Mouse (Mus musculus) G1E (cell line): ENCODE measurements around the gene Dcp1a. TPM values are rescaled to one million over a fixed set of nuclear protein-coding genes. Genes with fewer than 3 reads are reported as not detected.

Experiments
- ATAC-seq: 2 replicates; pipeline ENCODE4 v1.8.0; 2016; ENCODE audit warnings: mild to moderate bottlenecking; ENCODE audit not compliant: insufficient number of reproducible peaks, poor library complexity, low FRiP score, severe bottlenecking; ENCODE audit errors: extremely low read depth
- DNase-seq: peaks from one replicate; pipeline ENCODE4 v3.0.0; 2012; ENCODE audit warnings: low spot score
- H3K27me3 ChIP-seq: 2 replicates; pipeline ENCODE4 v1.6.1; 2012; ENCODE audit warnings: mild to moderate bottlenecking, low read length, inconsistent platforms; ENCODE audit not compliant: insufficient read depth
- H3K36me3 ChIP-seq: replicated peaks from 2 replicates; pipeline ENCODE3; 2012; ENCODE audit warnings: mild to moderate bottlenecking, inconsistent platforms
- H3K4me1 ChIP-seq: 2 replicates; pipeline ENCODE4 v1.6.1; 2012; ENCODE audit warnings: low read depth, low read length, inconsistent platforms, mixed read lengths; ENCODE audit not compliant: insufficient read depth
- H3K4me3 ChIP-seq: 2 replicates; pipeline ENCODE4 v1.5.1; 2012; ENCODE audit warnings: low read depth, mild to moderate bottlenecking, inconsistent platforms, low read length, moderate library complexity, mixed read lengths
- H3K9me3 ChIP-seq: replicated peaks from 2 replicates; pipeline ENCODE4 v1.6.1; 2012; ENCODE audit warnings: inconsistent platforms
- CTCF ChIP-seq: IDR thresholded peaks from 2 replicates; pipeline ENCODE4 v1.5.1; 2012; ENCODE audit warnings: low read depth, low read length, inconsistent platforms, mixed read lengths
- GATA1 ChIP-seq: IDR thresholded peaks from 2 replicates; pipeline ENCODE4 v1.6.1; 2012; ENCODE audit warnings: borderline replicate concordance, low read length, inconsistent platforms, mixed read lengths
- GATA2 ChIP-seq: IDR thresholded peaks from 2 replicates; pipeline ENCODE4 v1.6.1; 2012; ENCODE audit warnings: low read depth, low read length, inconsistent platforms, borderline replicate concordance
- POLR2AphosphoS5 ChIP-seq: IDR thresholded peaks from 2 replicates; pipeline ENCODE4 v1.6.1; 2012; ENCODE audit warnings: low read depth, low read length, inconsistent platforms; ENCODE audit not compliant: insufficient replicate concordance
- TAL1 ChIP-seq: conservative IDR thresholded peaks from 2 replicates; pipeline ENCODE4 v1.6.1; 2012; ENCODE audit warnings: low read depth, low read length, inconsistent platforms, mixed read lengths
- polyA plus RNA-seq: library from polyadenylated mRNA; stranded (reverse); fragments of >175 nt; gene quantifications from 2 replicates; pipeline ENCODE4 v1.2.3, GENCODE M21; 2012
- total RNA-seq, 2 experiments: library from RNA; stranded (forward) in 1 of 2; stranded (reverse) in 1 of 2; fragments of 200-1000 nt in 1 of 2; fragments of >200 nt in 1 of 2; fragmentation: Nextera tagmentation in 1 of 2; gene quantifications; 2 replicates each; pipeline ENCODE4 v1.2.3; 2014 to 2017

Dcp1a gene
- total and polyA plus RNA-seq, 3 experiments: 30.5 to 73.2 (median 43.2) TPM

DNA sequence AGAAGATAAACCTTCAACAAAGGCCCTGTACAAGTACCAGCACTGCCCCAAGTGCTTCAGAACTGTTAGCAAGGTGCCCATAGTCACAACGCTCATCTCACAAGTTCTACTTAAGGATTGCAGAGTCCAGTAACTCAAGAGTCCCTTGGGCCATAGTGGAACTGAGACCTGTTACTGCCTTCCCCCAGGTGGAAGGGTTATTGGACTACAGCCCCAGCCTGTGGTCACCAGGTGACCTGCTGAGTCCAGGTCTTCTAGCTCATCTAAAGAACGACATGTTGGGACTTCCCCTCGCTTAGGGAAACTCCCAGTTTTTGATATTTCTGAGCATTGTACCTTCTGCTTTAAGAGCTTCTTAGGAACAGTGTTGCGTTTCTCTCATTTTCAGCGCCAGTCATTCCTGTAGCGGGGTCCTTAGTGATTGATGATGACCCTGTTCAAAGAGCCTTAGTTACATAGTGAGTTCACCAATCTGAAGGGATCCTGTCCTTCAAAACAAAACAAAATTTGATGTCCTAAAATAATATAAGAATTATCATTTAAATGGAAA lies 31.0 kb downstream of the Dcp1a start:
- DNase-seq: no peak
- Histone ChIP-seq H3K4me1 (no peaks in the 10 kb centered on the region), H3K9me3 (no peaks in the 10 kb centered on the region), H3K27me3 (no peaks in the 10 kb centered on the region), H3K36me3 (peaks cover 87% of the 10 kb centered on the region), H3K4me3 (no peak overlapping the region)
- TF ChIP-seq TAL1 (no peak), GATA1 (no peak), GATA2 (no peak), CTCF (no peak), POLR2AphosphoS5 (no peak)
- ATAC-seq: no peak

DNA sequence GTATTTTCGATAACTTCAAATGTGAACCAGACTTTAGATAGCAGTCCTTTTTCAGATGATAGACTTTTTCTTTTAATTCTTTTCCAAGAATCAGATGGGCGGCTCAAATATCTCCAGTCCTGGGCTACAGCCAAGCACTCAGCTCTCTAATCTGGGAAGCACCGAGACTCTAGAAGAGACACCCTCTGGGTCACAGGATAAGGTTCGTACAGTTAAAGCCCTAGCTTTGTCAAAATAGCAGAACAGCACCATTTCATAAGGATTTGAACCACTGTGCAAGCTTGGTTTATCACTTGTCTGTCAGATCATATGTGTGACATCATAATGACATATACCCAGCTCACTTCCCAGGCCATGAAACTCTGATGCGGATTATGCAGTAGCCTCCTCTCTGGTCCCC lies 33.6 kb downstream of the Dcp1a start:
- no peaks in the 10 kb centered on the region for H3K27me3 ChIP-seq
- no peaks in the 10 kb centered on the region for H3K4me1 ChIP-seq
- no peak overlapping the region for H3K4me3 ChIP-seq
- H3K36me3 ChIP-seq: peaks cover 83% of the 10 kb centered on the region
- no peak for ATAC-seq
- no peak for DNase-seq
- TF ChIP-seq POLR2AphosphoS5: no peak
- no peak for TF ChIP-seq TAL1
- no peak for TF ChIP-seq GATA1
- no peak for TF ChIP-seq GATA2
- TF ChIP-seq CTCF: no peak
- H3K9me3 ChIP-seq: no peaks in the 10 kb centered on the region

DNA sequence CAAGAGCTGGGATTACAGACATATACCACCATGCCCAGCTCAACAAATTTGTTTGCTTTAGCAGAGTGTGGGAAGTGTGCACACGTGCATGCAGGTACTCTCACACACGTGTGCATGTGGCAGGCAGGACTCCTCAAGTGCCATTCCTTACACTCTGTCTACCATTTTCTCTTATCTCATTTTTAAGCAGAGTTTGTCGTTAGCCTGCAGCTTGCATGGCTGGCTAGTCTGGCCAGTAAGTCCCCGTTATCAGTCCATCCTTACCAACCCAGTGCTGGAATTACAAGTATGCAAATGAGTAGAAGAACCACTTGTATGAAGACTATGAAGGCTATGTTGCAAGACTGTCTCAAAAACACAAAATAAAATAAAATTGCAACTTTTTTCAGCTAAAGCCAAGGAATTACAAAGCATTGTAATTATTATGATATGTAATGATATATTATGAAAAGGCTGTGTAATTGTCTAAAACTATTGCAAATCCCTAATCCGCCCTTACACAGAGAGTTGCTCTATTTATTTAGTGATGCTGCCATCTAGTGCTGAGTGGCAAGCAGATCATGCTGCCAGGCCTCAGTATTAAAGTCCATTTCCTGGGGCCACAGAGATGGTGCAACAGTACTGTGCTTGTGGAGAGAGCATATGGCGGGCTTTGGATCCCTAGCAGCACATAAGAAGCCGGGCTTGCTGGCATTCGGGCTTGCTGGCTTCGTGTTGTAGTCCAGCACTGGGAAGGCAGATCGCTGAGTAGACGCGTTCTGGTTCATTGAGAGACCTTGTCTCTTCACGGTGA lies 36.8 kb downstream of the Dcp1a start:
- no peaks in the 10 kb centered on the region for H3K27me3 ChIP-seq
- peaks cover 88% of the 10 kb centered on the region for H3K36me3 ChIP-seq
- DNase-seq: no peak
- H3K4me1 ChIP-seq: 0 out of 2 replicates have a peak, but pooled peaks cover 2% of the 10 kb centered on the region
- H3K9me3 ChIP-seq: no peaks in the 10 kb centered on the region
- ATAC-seq: no peak
- TF ChIP-seq POLR2AphosphoS5: no peak
- no peak for TF ChIP-seq GATA1
- TF ChIP-seq GATA2: no peak
- no peak for TF ChIP-seq CTCF
- no peak for TF ChIP-seq TAL1
- H3K4me3 ChIP-seq: no peak overlapping the region

DNA sequence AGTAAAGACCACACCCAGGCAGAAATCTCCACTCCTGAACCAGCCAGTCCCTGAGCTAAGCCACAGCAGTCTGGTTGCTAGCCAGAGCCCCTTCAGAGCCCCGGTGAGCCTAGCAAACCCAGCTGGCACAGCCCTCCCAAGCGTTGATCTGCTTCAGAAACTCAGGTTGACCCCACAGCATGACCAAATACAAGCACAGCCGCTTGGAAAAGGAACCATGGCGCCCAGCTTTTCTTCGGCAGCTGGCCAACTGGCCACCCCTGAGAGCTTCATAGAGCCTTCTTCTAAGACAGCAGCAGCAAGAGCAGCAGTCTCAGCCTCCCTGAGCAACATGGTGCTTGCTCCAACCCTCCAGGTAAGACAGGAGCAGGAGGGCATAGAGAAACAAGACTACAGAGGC lies 40.0 kb downstream of the Dcp1a start:
- Histone ChIP-seq H3K27me3 (no peaks in the 10 kb centered on the region), H3K36me3 (peaks cover 88% of the 10 kb centered on the region), H3K4me3 (no peak overlapping the region), H3K4me1 (0 out of 2 replicates have a peak, but pooled peaks cover 2% of the 10 kb centered on the region), H3K9me3 (no peaks in the 10 kb centered on the region)
- no peak for TF ChIP-seq CTCF
- TF ChIP-seq GATA2: no peak
- TF ChIP-seq POLR2AphosphoS5: no peak
- TF ChIP-seq GATA1: no peak
- no peak for TF ChIP-seq TAL1
- ATAC-seq (no peak), DNase-seq (no peak)

DNA sequence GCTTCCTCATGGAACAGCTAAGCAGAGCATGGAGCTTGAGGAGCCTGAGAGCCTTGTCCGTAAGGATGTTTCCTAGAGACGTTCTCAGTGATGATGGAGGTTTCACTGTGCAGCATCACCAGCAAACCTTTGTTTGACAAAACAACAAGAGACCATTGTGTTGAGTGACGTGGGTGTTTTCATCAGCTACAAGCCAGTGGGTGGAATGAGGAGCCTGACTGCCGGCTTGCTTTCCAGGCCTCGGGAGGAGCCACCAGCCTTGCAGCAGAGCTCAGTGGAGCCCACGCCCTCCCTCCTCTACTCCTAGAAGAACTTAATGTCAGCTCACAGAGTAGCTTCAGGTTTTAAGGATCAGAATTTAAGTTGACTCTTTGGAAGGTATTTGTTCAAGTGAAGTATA lies 44.0 kb downstream of the Dcp1a start:
- Histone ChIP-seq H3K27me3 (no peaks in the 10 kb centered on the region), H3K36me3 (peaks cover 96% of the 10 kb centered on the region), H3K4me1 (0 out of 2 replicates have a peak, but pooled peaks cover 2% of the 10 kb centered on the region), H3K9me3 (no peaks in the 10 kb centered on the region), H3K4me3 (no peak overlapping the region)
- no peak for DNase-seq
- TF ChIP-seq POLR2AphosphoS5 (no peak), GATA1 (no peak), TAL1 (no peak), CTCF (no peak), GATA2 (no peak)
- no peak for ATAC-seq

DNA sequence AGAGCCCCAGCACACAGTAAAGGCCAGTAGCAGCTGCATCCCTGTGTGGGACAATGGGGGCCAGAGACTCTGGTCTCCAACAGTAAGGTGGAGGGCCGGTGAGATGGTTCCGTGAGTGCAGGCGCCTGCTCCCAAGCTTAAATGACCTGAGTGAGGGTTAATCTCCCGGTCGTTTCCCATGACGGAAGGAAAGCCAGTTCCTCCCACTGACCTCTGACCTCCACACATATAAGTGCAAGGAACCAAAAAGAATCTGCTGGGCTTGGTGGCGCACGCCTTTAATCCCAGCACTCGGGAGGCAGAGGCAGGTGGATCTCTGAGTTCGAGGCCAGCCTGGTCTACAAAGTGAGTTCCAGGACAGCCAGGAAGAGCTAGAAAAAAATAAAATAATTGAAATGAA lies 49.1 kb downstream of the Dcp1a start:
- Histone ChIP-seq H3K4me1 (no peaks in the 10 kb centered on the region), H3K27me3 (no peaks in the 10 kb centered on the region), H3K9me3 (no peaks in the 10 kb centered on the region), H3K4me3 (no peak overlapping the region), H3K36me3 (peaks cover 57% of the 10 kb centered on the region)
- ATAC-seq: no peak
- DNase-seq: no peak
- no peak for TF ChIP-seq CTCF
- TF ChIP-seq TAL1: no peak
- no peak for TF ChIP-seq GATA1
- TF ChIP-seq GATA2: no peak
- TF ChIP-seq POLR2AphosphoS5: no peak
